Mouse (Mus musculus): Measurements from ENCODE around the gene Cd40.

The Cd40 gene

GRCm38 (mm10) chr2:165056377-165057085, 1.1 kb downstream of the Cd40 start:
- DNase-seq (ENCODE audit: low read depth, low spot score) = no peak

- no peak for DNase-seq (ENCODE audit: low read depth, low spot score)
These were observed 4.5 kb downstream of the Cd40 start for GRCm38 (mm10) chr2:165059961-165060360.

GRCm38 (mm10) chr2:165061638-165062433, 6.4 kb downstream of the Cd40 start:
- DNase-seq (ENCODE audit: low read depth, low spot score) = no peak

- no peak for DNase-seq (ENCODE audit: low read depth, low spot score)
These were observed 9.1 kb downstream of the Cd40 start for GRCm38 (mm10) chr2:165064489-165064888.

- DNase-seq (ENCODE audit: low read depth, low spot score) = no peak
These were observed 13.4 kb downstream of the Cd40 start for GRCm38 (mm10) chr2:165068806-165069205.

DNA sequence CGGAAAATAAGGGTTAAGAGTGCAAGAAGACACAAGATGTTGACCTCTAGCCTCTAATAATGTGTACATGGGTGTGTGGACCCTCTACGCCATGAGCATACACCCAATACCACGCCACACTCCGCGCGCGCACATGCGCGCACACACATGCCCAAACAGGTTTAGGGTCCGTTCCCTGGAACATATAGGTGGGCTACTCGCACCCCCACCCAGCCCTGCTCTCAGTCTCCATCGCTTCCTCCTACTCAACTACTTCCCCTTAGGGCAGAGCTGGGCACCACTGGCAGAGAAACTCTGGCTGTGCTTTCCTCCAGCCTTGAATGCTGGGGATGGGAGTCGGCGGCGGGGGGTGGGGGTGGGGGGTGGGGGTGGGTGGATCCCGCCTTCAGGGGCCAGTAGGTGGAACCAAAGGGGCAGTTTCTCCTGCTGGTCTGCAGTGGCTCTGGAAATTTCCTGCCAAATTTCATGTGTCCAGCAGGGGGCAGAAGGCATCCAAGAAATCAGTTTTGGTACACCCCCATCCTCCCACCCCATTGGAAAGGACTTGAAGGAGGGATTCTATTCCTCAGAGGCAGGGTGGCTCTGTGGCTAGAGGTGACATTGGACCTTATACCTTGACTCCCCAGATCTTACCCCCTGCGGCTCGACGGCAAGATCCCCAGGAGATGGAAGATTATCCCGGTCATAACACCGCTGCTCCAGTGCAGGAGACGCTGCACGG, 14.8 kb downstream of the Cd40 start:
- DNase-seq (ENCODE audit: low read depth, low spot score) = peak; percentile 32

- DNase-seq (ENCODE audit: low read depth, low spot score) = no peak
These were observed 18.0 kb downstream of the Cd40 start for GRCm38 (mm10) chr2:165073381-165073781.

- DNase-seq (ENCODE audit: low read depth, low spot score) = no peak
These were observed 18.9 kb downstream of the Cd40 start for GRCm38 (mm10) chr2:165074081-165074884.

DNA sequence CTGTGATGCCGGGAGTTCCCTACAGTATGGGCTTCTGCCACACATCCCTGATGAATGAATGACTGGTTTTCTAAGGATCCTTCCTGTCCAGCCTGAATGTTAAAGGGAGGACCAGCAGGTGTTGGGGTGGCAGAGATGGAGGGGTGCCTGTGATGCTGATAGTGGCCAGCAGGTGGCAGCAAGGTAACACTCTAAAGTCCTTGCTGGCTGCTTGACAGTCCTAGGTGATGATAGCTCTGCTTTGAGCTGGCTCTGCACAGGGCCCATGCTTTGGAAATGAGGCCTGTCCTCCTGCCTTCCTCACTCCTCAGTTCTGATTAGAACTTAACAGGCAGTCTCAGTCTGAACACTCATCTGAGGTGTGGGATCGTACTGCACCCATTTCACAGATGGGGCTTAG, 19.5 kb downstream of the Cd40 start:
- DNase-seq (ENCODE audit: low read depth, low spot score) = peak; percentile 66

DNA sequence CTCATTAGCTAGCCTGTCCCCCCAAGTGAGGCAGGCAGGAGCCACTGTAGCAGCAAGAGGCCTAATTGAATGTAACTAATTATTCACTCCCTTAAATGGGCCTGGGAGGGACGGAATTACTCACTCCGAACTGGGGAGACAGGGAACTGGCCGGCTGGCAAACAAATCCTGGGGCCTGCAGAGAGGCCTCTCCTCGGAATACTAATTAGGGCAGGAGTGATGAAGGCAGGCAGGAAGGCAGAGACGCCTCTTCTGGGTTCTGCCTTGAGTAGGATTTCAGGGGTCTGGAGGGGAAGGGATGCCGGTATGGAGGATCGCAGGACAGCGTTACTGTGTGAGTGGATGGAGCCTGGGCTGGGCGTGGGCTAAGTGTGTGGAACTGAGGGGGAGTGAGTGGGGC, 21.6 kb downstream of the Cd40 start:
- DNase-seq (ENCODE audit: low read depth, low spot score) = no peak

DNA sequence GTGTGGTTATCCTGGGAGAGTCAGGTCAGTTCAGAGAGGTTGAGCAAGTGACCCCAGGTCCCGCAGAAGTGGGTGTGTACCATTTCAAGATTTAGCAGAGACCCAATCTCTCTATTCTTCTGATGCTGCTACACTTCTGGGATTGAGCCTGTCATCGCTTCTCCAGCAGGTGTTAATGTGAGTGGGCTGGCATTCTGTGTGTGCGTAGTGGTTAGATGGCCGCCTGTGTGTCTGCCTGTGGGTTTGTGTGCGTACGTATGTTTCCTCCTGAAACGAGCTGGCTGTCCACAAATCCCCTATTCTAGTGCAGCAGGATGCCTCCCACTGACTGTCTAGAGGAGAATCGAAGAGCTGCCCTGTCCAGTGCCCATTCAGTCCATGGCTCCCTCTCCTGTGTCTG, 22.6 kb downstream of the Cd40 start:
- DNase-seq (ENCODE audit: low read depth, low spot score) = no peak

DNA sequence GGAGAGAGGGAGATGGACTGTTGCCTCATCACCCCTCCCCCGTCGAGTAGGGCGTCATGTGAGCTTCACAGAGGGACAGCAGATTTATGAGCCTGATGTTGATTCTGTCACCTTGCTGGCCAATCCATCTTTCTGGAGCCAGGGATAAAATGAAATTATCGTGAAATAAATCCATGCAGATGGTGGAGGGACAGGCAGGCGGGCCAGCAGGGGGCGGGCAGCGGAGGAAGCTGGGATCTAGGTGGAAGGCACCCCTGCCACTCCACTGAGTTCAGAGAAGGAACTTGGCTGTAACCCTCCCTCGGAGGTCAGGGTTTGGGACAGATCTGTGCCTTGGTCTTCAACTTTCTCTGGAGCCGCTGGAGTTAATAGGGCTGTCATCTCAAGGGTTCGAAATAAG, 23.2 kb downstream of the Cd40 start:
- DNase-seq (ENCODE audit: low read depth, low spot score) = no peak

DNA sequence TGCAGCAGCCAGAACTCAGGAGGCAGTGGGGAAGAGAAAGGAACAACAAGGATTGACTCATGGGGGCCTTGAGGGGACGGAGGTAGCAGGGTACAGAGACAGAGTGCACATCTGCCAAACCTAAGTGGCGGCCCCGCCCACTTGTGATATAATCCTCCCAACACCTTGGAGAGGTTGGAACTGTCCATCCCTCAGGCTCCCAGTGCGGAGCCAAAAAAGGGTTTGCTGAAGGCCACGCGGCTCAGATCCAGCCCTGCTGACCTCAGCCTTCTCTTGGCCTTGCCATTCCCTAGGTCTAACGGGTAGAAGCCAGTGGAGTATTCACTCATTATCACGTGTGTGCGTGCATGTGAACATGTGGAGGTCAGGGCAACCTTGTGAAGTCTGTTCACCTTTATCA, 25.2 kb downstream of the Cd40 start:
- no peak for DNase-seq (ENCODE audit: low read depth, low spot score)

GRCm38 (mm10) chr2:165081257-165081656, 25.8 kb downstream of the Cd40 start:
- DNase-seq (ENCODE audit: low read depth, low spot score) = no peak

GRCm38 (mm10) chr2:165086634-165087033, 31.2 kb downstream of the Cd40 start:
- DNase-seq (ENCODE audit: low read depth, low spot score) = no peak

DNA sequence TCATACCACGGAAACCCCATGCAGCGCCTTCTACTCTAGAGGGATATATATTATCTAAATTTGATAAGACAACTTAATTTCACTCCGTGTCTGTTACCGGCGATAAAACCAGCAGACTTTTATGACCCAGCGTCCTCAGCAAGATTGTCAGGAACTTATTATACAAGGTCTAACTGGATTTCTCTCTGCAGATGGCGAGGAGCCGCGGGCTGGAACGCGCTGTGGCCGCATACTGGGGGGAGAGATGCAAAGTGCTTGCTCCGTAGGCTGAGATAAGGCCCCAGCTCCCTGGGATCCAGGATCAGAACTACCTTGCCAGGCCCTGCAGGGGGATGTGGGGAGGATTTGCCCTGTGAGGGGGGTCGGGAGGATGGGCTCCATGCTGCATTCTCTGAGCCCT, 34.0 kb downstream of the Cd40 start:
- DNase-seq (ENCODE audit: low read depth, low spot score) = no peak

DNA sequence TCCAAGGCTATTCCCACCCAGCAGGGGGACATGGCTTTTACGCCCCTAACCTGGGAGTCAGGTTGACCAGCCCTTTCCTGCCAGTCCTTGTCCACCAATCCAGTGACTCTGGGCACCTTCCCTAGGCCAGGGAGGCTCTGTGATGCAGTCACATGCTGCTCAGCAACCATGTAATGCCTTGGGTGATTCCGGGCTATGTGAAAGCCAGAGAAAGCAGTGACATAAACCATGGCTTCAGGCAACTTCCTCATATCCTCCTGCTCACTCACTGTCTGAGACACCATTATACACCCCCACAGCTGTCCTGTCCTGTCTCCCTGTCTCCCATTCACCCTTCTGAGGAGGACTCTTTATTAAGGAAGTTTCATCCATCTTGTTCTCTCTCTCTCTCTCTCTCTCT, 35.2 kb downstream of the Cd40 start, which contains the start of gene 1700025C18Rik:
1700025C18Rik (minus strand) TSS at position 101 of the 400 bp plus-strand sequence.
- no peak for DNase-seq (ENCODE audit: low read depth, low spot score)

DNA sequence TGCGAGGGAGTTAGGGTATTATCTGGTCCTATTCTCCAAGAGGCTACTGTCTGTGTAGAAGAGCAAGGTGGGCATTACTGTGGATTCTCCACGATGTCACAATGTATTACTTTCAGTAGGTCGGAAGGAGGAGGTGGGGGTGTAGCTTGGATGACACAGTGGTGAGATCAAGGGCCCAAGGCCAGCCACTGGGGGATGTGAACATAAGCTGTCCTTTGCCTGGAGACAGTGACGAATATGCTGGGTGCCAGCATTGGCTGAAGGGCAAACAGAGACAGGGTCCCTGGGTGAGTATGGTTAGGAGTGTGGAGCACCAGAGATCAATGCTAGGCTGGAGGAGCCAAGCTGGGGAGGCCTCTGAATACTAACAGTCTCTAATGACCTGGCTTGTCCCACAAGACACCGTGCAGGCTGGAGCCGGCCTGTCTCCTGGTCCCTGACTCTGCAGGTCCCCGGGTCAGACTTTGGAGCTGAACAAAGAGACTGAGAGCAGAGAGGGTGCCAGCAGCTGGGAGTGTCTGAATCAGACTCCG, 36.1 kb downstream of the Cd40 start:
- no peak for DNase-seq (ENCODE audit: low read depth, low spot score)

GRCm38 (mm10) chr2:165092393-165092792, 37.0 kb downstream of the Cd40 start:
- DNase-seq (ENCODE audit: low read depth, low spot score) = no peak

DNA sequence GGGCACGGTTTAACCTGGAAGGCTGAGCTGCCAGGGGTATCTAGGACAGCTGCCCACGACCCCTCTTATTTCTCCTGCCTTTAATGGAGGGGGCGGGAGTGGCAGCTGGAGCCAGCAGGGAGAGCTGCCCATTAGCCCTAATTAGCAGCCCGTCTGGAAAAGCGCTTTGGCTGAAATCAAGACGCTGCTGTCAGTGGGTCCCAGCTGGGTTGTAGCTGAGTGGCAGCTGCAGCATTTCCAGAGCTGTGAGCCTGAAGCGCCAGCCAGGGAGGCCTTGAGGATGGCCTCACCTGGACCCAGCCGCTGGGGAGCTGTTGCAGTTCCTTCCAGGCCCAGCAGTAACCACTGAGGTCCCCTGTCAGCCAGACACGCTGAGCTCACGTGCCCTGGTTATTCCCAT, 40.9 kb downstream of the Cd40 start:
- no peak for DNase-seq (ENCODE audit: low read depth, low spot score)

- no peak for DNase-seq (ENCODE audit: low read depth, low spot score)
These were observed 43.4 kb downstream of the Cd40 start for GRCm38 (mm10) chr2:165098861-165099260.

Measured in CD4-positive helper T cell, adult 2 months (primary cell).